Mouse (Mus musculus) midbrain, embryonic 10.5 days (tissue): ENCODE data around the gene Rassf3. TPM values are rescaled to one million over a fixed set of nuclear protein-coding genes. Genes with fewer than 3 reads are reported as not detected.

Experiments used
- DNase-seq: peaks from one replicate; pipeline ENCODE4 v3.0.0-alpha.2; 2017; ENCODE audit warnings: low spot score
- H3K27ac ChIP-seq: fragments of 300-500 bp; sonication (generic); replicated peaks from 2 replicates; pipeline ENCODE4 v1.5.1; 2016; ENCODE audit warnings: mild to moderate bottlenecking
- H3K27me3 ChIP-seq: fragments of 300-500 bp; sonication (generic); 2 replicates; pipeline ENCODE4 v1.6.1; 2016; ENCODE audit warnings: low read depth, mild to moderate bottlenecking; ENCODE audit not compliant: poor library complexity, severe bottlenecking
- H3K36me3 ChIP-seq: fragments of 300-500 bp; sonication (generic); 2 replicates; pipeline ENCODE4 v1.6.1; 2016; ENCODE audit warnings: mild to moderate bottlenecking, moderate library complexity
- H3K4me1 ChIP-seq: fragments of 300-500 bp; sonication (generic); 2 replicates; pipeline ENCODE4 v1.6.1; 2016
- H3K4me3 ChIP-seq: fragments of 300-500 bp; sonication (generic); 2 replicates; pipeline ENCODE4 v1.5.1; 2016; ENCODE audit warnings: mild to moderate bottlenecking, moderate library complexity
- H3K9me3 ChIP-seq: fragments of 300-500 bp; sonication (generic); replicated peaks from 2 replicates; pipeline ENCODE4 v1.6.1; 2016; ENCODE audit warnings: mild to moderate bottlenecking
- WGBS: fragments of 180-500 bp; shearing (Covaris S2); methylation state at CpG from one replicate; pipeline ENCODE4 v1.1.7; 2016; 5-methylcytosine and 5-hydroxymethylcytosine counted together
- polyA plus RNA-seq: library from polyadenylated mRNA; unstranded; fragments of >200 nt; fragmentation: Nextera tagmentation; extraction: Ambion mirVana; gene quantifications from 2 replicates; pipeline ENCODE4 v1.2.1, GENCODE M21; 2016

Rassf3 gene
- polyA plus RNA-seq, 1 experiment from 2014 or later: 7.8 TPM

GRCm38 (mm10) chr10:121481141-121481540, 5.0 kb upstream of the Rassf3 start:
- Histone ChIP-seq H3K9me3 (no peaks in the 10 kb centered on the region), H3K36me3 (no peaks in the 10 kb centered on the region), H3K27ac (no peak overlapping the region), H3K4me3 (no peak overlapping the region), H3K27me3 (no peaks in the 10 kb centered on the region), H3K4me1 (peaks cover 17% of the 10 kb centered on the region)
- 96% methylated on average over 10 of the region's 10 CpGs for WGBS
- DNase-seq: no peak

- Histone ChIP-seq H3K4me1 (peaks cover 28% of the 10 kb centered on the region), H3K4me3 (no peak overlapping the region), H3K9me3 (no peaks in the 10 kb centered on the region), H3K36me3 (no peaks in the 10 kb centered on the region), H3K27ac (no peak overlapping the region), H3K27me3 (peaks cover 5% of the 10 kb centered on the region; the same call in 1 of the 2 replicates)
- WGBS: 90% methylated on average over 1 of the region's 1 CpGs
- no peak for DNase-seq
These were observed 3.8 kb upstream of the Rassf3 start for GRCm38 (mm10) chr10:121479987-121480386.

- Histone ChIP-seq H3K27me3 (peaks cover 23% of the 10 kb centered on the region), H3K9me3 (no peaks in the 10 kb centered on the region), H3K4me1 (peaks cover 49% of the 10 kb centered on the region), H3K4me3 (peak overlapping the region; percentile 70; the same call in 1 of the 2 replicates), H3K27ac (peak overlapping the region; percentile 76), H3K36me3 (no peaks in the 10 kb centered on the region)
- 10% methylated on average over 10 of the region's 10 CpGs for WGBS
- DNase-seq: peak; percentile 30
These were observed 1.3 kb upstream of the Rassf3 start for GRCm38 (mm10) chr10:121477433-121477832.

GRCm38 (mm10) chr10:121476968-121477337, 806 bp upstream of the Rassf3 start:
- Histone ChIP-seq H3K27ac (peak overlapping the region; percentile 88), H3K4me3 (peak overlapping the region; percentile 70), H3K4me1 (peaks cover 54% of the 10 kb centered on the region), H3K36me3 (no peaks in the 10 kb centered on the region), H3K9me3 (no peaks in the 10 kb centered on the region), H3K27me3 (peaks cover 23% of the 10 kb centered on the region)
- 14% methylated on average over 8 of the region's 8 CpGs for WGBS
- no peak for DNase-seq

- H3K27me3 ChIP-seq: peaks cover 23% of the 10 kb centered on the region
- H3K27ac ChIP-seq: peak overlapping the region; percentile 88
- H3K9me3 ChIP-seq: no peaks in the 10 kb centered on the region
- peak; percentile 85 for DNase-seq
- H3K36me3 ChIP-seq: no peaks in the 10 kb centered on the region
- H3K4me3 ChIP-seq: peak overlapping the region; percentile 70
- H3K4me1 ChIP-seq: peaks cover 61% of the 10 kb centered on the region
- WGBS: under 1% methylated on average over 45 of the region's 45 CpGs
These were observed 438 bp downstream of the Rassf3 start for GRCm38 (mm10) chr10:121475672-121476146.

GRCm38 (mm10) chr10:121475101-121475671, 961 bp downstream of the Rassf3 start:
- Histone ChIP-seq H3K9me3 (no peaks in the 10 kb centered on the region), H3K4me3 (peak overlapping the region; percentile 70), H3K27ac (peak overlapping the region; percentile 88), H3K27me3 (peaks cover 23% of the 10 kb centered on the region), H3K36me3 (no peaks in the 10 kb centered on the region), H3K4me1 (peaks cover 61% of the 10 kb centered on the region)
- WGBS: 1% methylated on average over 31 of the region's 31 CpGs
- no peak for DNase-seq

GRCm38 (mm10) chr10:121474288-121474687, 1.9 kb downstream of the Rassf3 start:
- 38% methylated on average over 4 of the region's 4 CpGs for WGBS
- DNase-seq: no peak
- H3K36me3 ChIP-seq: no peaks in the 10 kb centered on the region
- peaks cover 23% of the 10 kb centered on the region for H3K27me3 ChIP-seq
- peaks cover 62% of the 10 kb centered on the region for H3K4me1 ChIP-seq
- H3K4me3 ChIP-seq: peak overlapping the region; percentile 70
- no peaks in the 10 kb centered on the region for H3K9me3 ChIP-seq
- H3K27ac ChIP-seq: no peak overlapping the region

GRCm38 (mm10) chr10:121473723-121474215, 2.4 kb downstream of the Rassf3 start:
- peak overlapping the region; percentile 70 for H3K4me3 ChIP-seq
- DNase-seq: no peak

GRCm38 (mm10) chr10:121472593-121473217, 3.4 kb downstream of the Rassf3 start:
- Histone ChIP-seq H3K27me3 (peaks cover 23% of the 10 kb centered on the region), H3K27ac (0 out of 2 replicates have a peak overlapping the region, but pooled peaks have one; percentile 46), H3K4me1 (peaks cover 70% of the 10 kb centered on the region), H3K36me3 (no peaks in the 10 kb centered on the region), H3K9me3 (no peaks in the 10 kb centered on the region), H3K4me3 (no peak overlapping the region)
- WGBS: 90% methylated on average over 11 of the region's 11 CpGs
- no peak for DNase-seq

More at GRCm38 (mm10) chr10:121473723-121474215, 2.4 kb downstream of the Rassf3 start:
- 71% methylated on average over 12 of the region's 12 CpGs for WGBS
- Histone ChIP-seq H3K27ac (no peak overlapping the region), H3K9me3 (no peaks in the 10 kb centered on the region), H3K4me1 (peaks cover 68% of the 10 kb centered on the region), H3K36me3 (no peaks in the 10 kb centered on the region), H3K27me3 (peaks cover 23% of the 10 kb centered on the region)

GRCm38 (mm10) chr10:121471570-121472197, 4.5 kb downstream of the Rassf3 start:
- WGBS: 67% methylated on average over 8 of the region's 8 CpGs
- no peaks in the 10 kb centered on the region for H3K9me3 ChIP-seq
- H3K36me3 ChIP-seq: no peaks in the 10 kb centered on the region
- peaks cover 23% of the 10 kb centered on the region for H3K27me3 ChIP-seq
- no peak for DNase-seq
- H3K4me3 ChIP-seq: no peak overlapping the region
- peaks cover 68% of the 10 kb centered on the region for H3K4me1 ChIP-seq
- 0 out of 2 replicates have a peak overlapping the region, but pooled peaks have one; percentile 49 for H3K27ac ChIP-seq

- no peaks in the 10 kb centered on the region for H3K36me3 ChIP-seq
- DNase-seq: no peak
- H3K4me1 ChIP-seq: peaks cover 48% of the 10 kb centered on the region
- WGBS: 82% methylated on average over 3 of the region's 3 CpGs
- no peak overlapping the region for H3K27ac ChIP-seq
- H3K27me3 ChIP-seq: peaks cover 14% of the 10 kb centered on the region
- H3K9me3 ChIP-seq: no peaks in the 10 kb centered on the region
- no peak overlapping the region for H3K4me3 ChIP-seq
These were observed 6.5 kb downstream of the Rassf3 start for GRCm38 (mm10) chr10:121469625-121470024.

- no peak for DNase-seq
- 62% methylated on average over 5 of the region's 5 CpGs for WGBS
These were observed 7.2 kb downstream of the Rassf3 start for GRCm38 (mm10) chr10:121468985-121469384.

More at GRCm38 (mm10) chr10:121468985-121469384, 7.2 kb downstream of the Rassf3 start:
- Histone ChIP-seq H3K4me1 (peaks cover 43% of the 10 kb centered on the region), H3K36me3 (no peaks in the 10 kb centered on the region), H3K27ac (no peak overlapping the region), H3K9me3 (no peaks in the 10 kb centered on the region), H3K27me3 (peaks cover 7% of the 10 kb centered on the region), H3K4me3 (no peak overlapping the region)
